Mouse (Mus musculus): ENCODE measurements at regions not wholly inside any gene's neighbourhood (a gene's known extent, or its start where the extent isn't known, plus 50 kb on each side); places are given as distances from the start of the nearest gene placed in this dataset.

DNA sequence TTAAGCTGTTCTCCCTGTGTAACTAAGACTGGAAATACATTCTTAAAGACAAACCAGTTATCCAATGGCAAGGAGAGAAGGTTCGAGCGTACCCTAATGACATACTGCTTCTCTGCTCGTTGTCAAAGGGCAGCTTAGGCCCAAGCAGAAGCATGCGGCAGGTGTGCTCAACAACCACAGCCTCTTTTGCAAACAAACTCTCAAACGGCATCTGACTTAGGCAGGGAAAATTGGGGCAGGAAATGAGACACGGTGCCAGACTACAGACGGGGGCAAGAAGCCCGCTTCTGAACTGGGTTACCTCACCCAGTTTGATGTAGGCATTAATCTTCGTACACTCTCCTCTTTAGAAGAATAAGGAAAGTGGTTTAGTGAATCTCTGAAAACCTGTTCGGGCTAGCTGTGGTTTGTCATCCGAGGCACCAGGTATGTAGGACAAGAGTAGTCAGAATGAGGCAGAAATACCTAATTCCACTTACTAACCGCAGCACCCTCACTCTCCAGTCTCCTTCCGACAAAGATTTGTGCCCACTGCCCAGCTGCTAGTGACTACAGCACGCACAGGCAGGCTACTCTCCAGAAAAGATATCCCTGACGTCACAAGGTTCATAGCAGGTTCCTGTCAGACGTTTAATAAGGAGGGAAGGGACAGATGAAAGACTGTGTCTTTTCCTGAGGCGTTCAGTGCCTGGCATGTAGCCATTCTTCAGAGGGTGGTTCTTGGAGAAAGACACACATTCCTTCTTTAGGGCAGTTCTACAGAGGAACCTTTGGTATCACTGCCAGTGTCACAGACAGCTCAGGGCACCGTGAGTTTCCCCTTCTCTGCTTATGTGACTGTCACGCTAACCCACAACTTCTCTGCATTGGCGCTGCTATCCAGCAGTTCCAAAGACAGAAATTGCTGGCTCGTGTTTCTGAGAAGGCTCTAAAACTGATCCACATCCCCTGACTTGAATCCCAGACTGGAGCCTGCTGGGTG lies 175.8 kb downstream of the Tmx1 start:
- in situ Hi-C loops (cut with MboI, MseI): no loop called here

DNA sequence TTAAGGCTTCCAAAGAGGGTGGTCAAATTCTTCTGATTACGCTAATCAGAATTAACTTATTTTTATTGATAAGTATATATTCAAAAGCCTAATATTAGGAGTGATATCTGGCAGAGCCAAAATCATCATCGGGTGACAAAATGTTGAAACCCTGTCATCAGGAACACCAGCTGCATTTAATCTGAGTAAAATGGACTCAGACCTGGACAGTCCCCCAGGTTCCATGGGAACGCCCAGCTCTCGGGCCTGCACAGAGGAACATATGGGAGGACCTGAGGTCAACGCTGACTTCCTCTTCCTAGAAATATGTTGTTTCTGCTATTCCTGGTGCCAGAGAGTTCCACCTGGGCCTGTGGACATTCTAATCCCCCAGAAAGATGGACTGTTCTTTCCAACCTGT lies 176.5 kb downstream of the Tmx1 start:
- in situ Hi-C loops (cut with MboI, MseI): no loop called here

DNA sequence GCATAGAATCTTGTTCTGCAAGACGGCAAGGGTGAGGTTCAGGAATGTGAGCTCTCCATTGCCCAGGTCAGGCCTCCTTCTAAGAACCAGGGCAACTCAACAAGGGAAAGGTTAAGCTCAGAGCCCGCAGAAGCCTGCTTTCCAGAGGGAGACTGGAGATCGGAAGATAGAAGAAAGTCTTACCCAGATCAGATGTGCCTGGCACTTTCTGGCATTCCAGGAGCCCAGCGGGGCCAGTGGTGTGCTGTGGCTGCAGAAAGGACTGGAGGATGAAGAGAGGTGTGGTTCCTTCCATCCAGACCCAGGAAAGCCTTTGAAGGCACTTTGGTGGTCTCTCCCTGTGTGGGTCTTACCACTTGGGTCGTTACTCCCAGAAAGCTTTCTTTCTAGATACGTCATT lies 178.4 kb downstream of the Tmx1 start:
- in situ Hi-C loops (cut with MboI, MseI): no loop called here

- in situ Hi-C loops (cut with MboI, MseI): no loop called here
Observed at GRCm38 (mm10) chr12:70633194-70633593, 180.3 kb downstream of the Tmx1 start.

- in situ Hi-C loops (cut with MboI, MseI): no loop called here
Observed at GRCm38 (mm10) chr12:70633622-70634365, 180.9 kb downstream of the Tmx1 start.

DNA sequence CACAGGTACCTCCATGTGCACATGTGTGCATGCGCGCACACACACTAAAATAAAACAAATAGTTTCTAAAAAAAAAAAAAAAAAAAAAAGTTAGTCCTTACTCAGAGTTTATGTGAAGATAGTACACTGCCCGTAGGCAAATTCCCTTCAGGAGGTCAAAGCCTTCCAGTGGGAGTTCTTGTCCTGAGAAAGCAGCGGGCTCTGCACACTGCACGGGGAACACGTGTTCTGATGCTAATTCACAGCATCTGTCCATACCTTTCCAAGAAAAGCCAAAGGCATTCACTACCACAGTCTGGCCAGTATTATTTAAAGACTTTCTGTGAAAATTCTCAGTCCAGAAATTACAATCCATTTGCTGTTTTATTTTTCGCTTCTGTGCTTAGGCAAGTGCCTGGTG lies 183.1 kb downstream of the Tmx1 start:
- in situ Hi-C loops (cut with MboI, MseI): no loop called here

DNA sequence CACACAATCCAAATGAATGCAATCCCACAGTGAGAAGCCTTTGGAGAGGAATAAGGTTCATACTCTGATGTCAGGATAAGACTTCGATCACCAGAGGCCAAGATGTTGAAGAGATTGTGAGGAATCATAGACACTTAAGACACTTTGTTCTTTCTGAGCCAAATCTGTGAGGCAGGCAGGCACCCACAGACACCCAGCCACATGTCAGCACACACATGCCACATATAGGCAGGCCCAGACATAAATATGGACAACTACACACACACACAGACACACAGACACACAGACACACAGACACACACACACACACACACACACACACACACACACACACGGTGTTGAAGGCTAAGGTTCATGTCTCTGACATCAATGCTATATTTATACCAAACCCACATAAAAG lies 185.1 kb upstream of the Frmd6 start:
- in situ Hi-C loops (cut with MboI, MseI): no loop called here

DNA sequence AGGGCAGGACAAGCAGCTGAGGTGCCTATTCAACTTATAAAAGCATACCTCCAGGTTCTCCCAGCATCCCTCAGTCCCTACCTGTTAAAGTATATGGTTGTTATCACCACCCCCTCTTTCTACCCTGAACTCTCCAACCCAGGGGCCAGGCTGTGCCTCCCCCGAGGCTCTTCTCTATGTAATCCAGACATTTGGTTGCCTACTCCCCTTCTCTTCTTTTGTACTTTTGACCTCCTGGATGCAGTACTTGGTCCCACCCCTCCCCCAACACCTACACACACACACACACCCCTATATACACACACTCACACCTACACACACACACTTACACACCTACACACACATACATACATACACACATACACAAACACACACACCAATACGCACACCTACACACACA lies 180.4 kb upstream of the Frmd6 start:
- in situ Hi-C loops (cut with MboI, MseI): no loop called here

DNA sequence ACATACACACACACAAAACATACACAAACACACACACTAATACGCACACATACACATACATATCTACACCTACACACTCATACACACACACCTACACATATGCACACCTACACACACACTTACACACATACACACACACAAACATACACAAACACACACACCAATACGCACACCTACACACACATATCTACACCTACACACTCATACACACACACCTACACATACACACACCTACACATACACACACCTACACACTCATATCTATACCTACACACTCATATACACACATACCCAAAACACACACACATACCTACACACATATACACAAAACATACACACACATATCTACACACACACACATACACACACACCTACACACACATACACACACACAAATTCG lies 179.9 kb upstream of the Frmd6 start:
- in situ Hi-C loops (cut with MboI, MseI): no loop called here

DNA sequence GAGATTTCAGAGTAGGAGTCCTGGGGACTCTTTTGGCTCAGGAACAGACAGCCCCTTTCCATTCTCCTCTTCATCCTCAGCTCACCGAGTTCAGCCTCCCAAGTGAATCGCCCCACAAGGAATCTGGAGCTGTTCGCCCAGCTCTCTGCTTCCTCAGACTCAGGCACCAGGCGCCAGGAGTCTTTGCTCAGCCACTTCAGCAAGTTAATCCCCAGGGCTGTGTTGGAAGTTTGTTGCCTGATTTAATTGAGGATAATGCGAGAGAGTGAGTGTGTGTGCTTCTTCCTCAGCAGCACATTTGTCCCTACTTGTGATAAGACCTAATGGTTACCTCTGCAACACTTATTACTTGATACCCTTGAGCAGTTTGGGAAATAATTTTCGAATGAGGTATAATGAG lies 177.8 kb upstream of the Frmd6 start:
- in situ Hi-C loops (cut with MboI, MseI): no loop called here

DNA sequence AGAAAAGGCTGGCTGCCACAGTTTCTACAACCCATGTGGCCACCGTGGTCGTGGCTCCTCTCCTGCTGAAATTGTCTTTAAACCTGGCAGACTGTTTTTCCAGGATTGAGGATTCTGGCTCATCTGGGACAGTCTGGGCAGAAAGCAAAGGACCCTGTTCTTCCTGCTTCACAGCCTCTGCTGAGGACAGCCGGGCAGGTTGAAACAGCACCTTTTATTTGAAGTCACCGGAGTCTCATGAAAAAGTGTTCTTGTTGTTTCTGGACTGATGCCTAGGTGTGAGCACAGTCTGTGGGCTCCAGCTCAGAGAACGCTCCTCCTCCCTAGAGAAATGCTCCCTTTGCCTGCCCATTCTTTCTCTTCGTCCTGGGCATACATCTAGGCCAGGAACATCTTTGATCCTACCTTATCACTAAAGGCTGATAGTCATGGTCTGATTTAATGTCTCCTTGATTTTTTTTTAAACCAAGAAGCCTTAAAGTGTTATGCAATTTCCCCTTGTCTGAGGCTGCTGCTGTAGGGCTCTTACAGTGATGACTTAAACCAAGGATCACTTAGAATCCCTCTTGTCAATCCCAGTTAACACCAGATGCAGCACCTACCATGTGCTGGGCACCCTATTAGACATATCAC lies 177.0 kb upstream of the Frmd6 start:
- in situ Hi-C loops (cut with MboI, MseI): no loop called here

DNA sequence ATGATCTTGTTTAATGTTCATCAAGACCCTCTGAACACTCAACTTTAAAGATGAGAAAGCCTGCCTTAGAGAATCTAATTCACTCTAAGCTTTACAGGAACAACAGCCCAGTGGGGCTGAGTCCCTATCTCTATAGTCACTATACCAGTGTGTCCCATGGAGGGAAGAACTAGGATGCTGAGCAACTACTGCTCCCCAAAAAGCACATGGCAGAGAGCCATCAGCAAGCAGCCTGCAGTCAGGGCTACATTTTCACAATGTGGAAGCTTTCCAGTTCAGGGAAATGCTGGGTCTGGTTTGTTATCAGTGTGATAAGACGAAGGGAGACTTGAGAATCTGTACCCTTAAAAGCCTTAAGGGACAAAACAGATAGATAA lies 176.5 kb upstream of the Frmd6 start:
- in situ Hi-C loops (cut with MboI, MseI): no loop called here

GRCm38 (mm10) chr12:70649691-70650090 lies 175.6 kb upstream of the Frmd6 start:
- in situ Hi-C loops (cut with MboI, MseI): no loop called here

DNA sequence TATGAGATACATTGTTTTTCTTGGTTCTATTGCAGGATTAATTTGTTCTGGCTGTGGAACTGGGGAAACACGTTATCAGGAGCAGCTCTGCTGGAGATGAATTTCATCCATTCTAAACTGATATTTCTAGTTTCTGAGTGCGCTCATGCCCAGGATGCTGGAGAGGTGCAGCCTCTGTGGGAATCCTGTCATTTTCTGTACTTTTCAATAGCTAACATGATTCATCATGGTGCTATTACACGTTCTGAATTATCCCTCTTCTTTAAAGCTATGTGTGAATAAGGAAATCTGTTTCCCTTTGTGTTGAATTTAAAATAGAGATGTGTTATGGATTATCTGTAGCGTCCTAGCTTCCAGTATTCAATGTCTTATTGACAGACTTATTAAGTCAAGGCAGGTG lies 174.8 kb upstream of the Frmd6 start:
- in situ Hi-C loops (cut with MboI, MseI): no loop called here

DNA sequence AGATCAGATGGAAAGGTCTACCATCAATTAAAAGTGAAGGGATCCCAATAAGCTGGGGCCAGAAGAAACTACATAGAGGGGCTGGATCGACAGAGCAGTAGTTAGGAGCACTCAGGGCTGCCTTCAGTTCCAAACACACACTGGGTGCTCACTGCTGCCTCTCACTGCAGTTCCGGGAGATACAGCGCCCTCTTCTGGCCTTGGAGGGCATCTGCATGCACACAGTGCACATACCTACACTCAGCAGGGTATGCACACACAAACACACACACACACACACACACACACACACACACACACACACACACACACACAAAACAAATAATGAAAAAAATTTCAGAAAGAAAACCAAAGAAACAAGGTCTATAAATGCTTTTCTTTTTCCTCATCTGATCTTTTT lies 172.6 kb upstream of the Frmd6 start:
- in situ Hi-C loops (cut with MboI, MseI): no loop called here

GRCm38 (mm10) chr12:70653971-70654370 lies 171.3 kb upstream of the Frmd6 start:
- in situ Hi-C loops (cut with MboI, MseI): no loop called here

DNA sequence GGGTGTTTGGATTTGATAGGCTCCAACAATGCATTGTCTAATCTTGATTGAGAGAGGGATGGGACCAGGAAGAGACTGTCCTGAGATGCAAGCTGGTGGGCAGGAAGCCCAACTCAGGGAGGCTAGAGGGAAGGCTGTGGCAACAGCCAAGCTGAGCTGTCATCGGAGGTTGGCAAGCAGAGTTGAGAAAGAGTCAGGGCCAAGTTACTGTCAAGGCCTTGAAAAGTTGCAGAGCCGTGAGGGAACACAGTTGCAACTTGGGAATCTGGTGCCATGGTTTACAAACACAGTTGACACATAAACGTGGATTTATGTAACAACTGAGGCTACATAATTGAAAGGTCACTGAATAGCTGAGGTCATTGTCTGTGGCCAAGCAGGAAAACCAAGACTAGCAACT lies 170.8 kb upstream of the Frmd6 start:
- in situ Hi-C loops (cut with MboI, MseI): no loop called here

GRCm38 (mm10) chr12:70655411-70655811 lies 169.9 kb upstream of the Frmd6 start:
- in situ Hi-C loops (cut with MboI, MseI): no loop called here

GRCm38 (mm10) chr12:70655900-70656544 lies 169.3 kb upstream of the Frmd6 start:
- in situ Hi-C loops (cut with MboI, MseI): no loop called here

DNA sequence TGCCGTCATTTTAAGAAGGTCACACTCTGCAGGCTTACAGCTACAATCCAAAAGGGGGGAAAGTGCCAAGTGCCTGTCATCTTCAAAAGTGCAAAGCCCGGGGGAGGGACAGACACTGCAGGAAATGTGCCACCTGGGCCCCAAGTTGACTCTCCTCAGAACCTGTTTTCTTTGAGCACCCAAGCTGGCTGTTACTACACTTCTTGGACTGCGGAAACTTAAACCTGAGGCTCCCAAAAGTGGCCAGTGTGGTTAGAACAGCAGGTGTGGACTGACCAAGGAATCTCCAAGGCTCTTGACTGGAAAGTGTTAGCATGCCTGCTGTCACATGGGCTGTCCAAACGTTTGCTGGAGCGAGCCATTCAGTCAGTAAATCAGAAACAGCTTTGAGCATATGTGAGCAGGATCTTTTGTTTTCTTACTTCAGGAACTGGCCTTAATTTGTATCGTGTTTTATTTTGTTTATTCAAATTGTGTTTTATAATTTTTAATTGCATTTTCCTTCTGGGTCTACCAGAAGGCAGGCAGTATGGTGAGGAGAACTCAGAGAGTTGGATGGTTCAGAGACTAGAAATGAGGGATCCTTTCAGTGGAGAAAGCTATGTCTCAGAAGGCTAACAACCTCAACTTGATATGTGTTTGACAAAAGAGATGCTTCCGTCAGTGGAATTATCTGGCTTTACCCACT lies 168.4 kb upstream of the Frmd6 start:
- in situ Hi-C loops (cut with MboI, MseI): no loop called here

DNA sequence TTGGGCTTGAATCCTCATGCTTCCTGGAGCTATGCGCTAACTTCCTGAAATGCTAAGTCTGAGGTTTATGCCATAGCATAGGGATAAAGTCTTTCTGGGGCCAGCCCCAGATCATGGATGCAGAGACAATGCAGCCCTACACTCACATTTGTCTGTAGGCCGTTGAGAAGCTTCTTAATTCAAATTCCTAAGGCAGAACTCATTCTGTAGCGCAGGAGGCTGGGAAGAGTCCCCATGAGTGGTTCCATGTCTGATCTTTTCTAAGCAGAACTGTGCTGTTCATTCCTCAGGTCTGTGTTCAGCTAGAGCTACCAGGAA lies 167.9 kb upstream of the Frmd6 start:
- in situ Hi-C loops (cut with MboI, MseI): no loop called here

DNA sequence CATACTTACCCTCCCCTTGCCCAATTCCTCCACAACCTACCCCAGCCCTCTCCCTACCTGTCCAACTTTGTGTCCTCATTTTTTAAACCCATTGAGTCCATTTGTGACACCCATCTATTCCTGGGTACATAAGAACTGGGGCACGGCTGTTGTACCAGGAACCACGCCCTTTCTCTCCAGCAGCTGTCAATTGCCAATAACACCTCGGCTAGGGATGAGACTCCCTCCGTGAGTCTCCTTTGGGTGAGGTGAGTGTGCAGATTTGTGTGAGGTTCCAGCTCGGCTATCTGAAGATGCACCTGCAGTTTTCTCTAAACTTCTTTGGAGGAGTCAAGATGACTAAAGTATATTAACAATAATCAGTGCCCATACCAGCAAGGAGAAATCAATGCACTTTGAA lies 167.2 kb upstream of the Frmd6 start:
- in situ Hi-C loops (cut with MboI, MseI): no loop called here

All from regulatory T cell (primary cell).